Mouse (Mus musculus): Measurements from ENCODE around the gene Crcp.

DNA sequence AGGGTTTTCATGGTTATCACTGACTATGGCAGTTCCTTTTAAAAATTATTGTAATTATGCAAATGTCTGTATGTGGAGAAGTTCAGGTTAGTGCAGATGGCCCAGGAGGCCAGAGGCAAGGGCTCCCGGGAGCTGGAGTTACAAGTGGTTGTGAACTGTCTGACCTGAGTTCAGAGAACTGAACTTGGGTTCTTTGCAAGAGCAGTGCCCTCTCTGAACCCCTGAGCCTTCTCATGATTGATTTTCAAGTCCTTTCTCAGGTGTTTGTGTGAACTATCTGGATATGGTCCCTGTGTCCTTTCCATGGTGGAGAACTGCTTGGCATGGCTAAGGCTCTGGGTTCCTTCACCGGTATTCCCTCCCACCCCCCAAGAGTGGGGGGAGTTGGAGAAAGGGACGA lies 14.7 kb downstream of the Crcp start:
- no peak for TF ChIP-seq POLR2A (IDR thresholded peaks at IDR 0.05; ENCODE audit: extremely low read depth, insufficient read depth, low read length)
- TF ChIP-seq CTCF (IDR thresholded peaks at IDR 0.05; ENCODE audit: extremely low read depth, insufficient read depth, low read length) = no peak

Measured in cortical plate, adult 2 months (tissue).